Mouse (Mus musculus) hindbrain, embryonic 12.5 days (tissue): ENCODE measurements around the gene Rpl4. TPM values are rescaled to one million over a fixed set of nuclear protein-coding genes. Genes with fewer than 3 reads are reported as not detected.
"Not testable (repeated sequence)": the region's sequence is repeated elsewhere in the genome, so short reads cannot be mapped to it uniquely, and the experiment has no call there.

Experiments used
- ATAC-seq: fragments of 200-750 bp; cut with Nextera tagmentation; 2 replicates; pipeline ENCODE4 v1.8.0; 2017; ENCODE audit warnings: moderate TSS enrichment; ENCODE audit not compliant: low FRiP score
- H3K27ac ChIP-seq: fragments of 300-500 bp; sonication (generic); 2 replicates; pipeline ENCODE4 v1.5.1; 2016; ENCODE audit warnings: mild to moderate bottlenecking
- H3K27me3 ChIP-seq: fragments of 300-500 bp; sonication (generic); 2 replicates; pipeline ENCODE4 v1.6.1; 2016; ENCODE audit warnings: mild to moderate bottlenecking
- H3K36me3 ChIP-seq: fragments of 300-500 bp; sonication (generic); 2 replicates; pipeline ENCODE4 v1.6.1; 2016; ENCODE audit warnings: mild to moderate bottlenecking
- H3K4me1 ChIP-seq: fragments of 300-500 bp; sonication (generic); 2 replicates; pipeline ENCODE4 v1.6.1; 2016
- H3K4me2 ChIP-seq: fragments of 300-500 bp; sonication (generic); replicated peaks from 2 replicates; pipeline ENCODE4 v1.6.1; 2016; ENCODE audit warnings: mild to moderate bottlenecking
- H3K4me3 ChIP-seq: fragments of 300-500 bp; sonication (generic); 2 replicates; pipeline ENCODE4 v1.5.1; 2016; ENCODE audit warnings: mild to moderate bottlenecking
- H3K9ac ChIP-seq: fragments of 300-500 bp; sonication (generic); 2 replicates; pipeline ENCODE4 v1.6.1; 2016; ENCODE audit warnings: mild to moderate bottlenecking, moderate library complexity
- H3K9me3 ChIP-seq: fragments of 300-500 bp; sonication (generic); replicated peaks from 2 replicates; pipeline ENCODE4 v1.6.1; 2016; ENCODE audit warnings: mild to moderate bottlenecking
- whole genome bisulfite sequencing: fragments of 180-500 bp; shearing (Covaris S2); methylation state at CpG from one replicate; pipeline ENCODE4 v1.1.7; 2016; 5-methylcytosine and 5-hydroxymethylcytosine counted together
- polyA plus RNA-seq: library from polyadenylated mRNA; unstranded; fragments of >200 nt; fragmentation: Nextera tagmentation; extraction: Ambion mirVana; gene quantifications from 2 replicates; pipeline ENCODE4 v1.2.1, GENCODE M21; 2016

The Rpl4 gene
- 811 and 819 TPM in 2 replicates for polyA plus RNA-seq

GRCm38 (mm10) chr9:64172816-64173665, at the start of gene Rpl4, which contains the start of gene Zwilch:
Rpl4 (plus strand) TSS chr9:64173375.
Zwilch (minus strand) TSS chr9:64173104.
- H3K27ac ChIP-seq: peak within 1 kb of the TSS; percentile 83

GRCm38 (mm10) chr9:64124846-64125245, 48.3 kb upstream of the Rpl4 start:
- not testable (repeated sequence) for H3K9ac ChIP-seq, H3K4me1 ChIP-seq, ATAC-seq, H3K4me2 ChIP-seq, H3K4me3 ChIP-seq, H3K27me3 ChIP-seq, H3K27ac ChIP-seq, H3K36me3 ChIP-seq, H3K9me3 ChIP-seq
- WGBS: 70% methylated on average over 3 of the region's 3 CpGs

More at GRCm38 (mm10) chr9:64172816-64173665, at the start of gene Rpl4, which contains the start of gene Zwilch:
- WGBS: under 1% methylated on average over 42 of the region's 42 CpGs
- Histone ChIP-seq H3K9ac (peak within 1 kb of the TSS; percentile 85), H3K4me3 (peak within 1 kb of the TSS; percentile 92), H3K4me2 (peak within 1 kb of the TSS; percentile 88), H3K4me1 (peaks cover 22% of the 10 kb centered on the region), H3K36me3 (peaks cover 34% of the 10 kb centered on the region), H3K27me3 (no peaks in the 10 kb centered on the region), H3K9me3 (no peaks in the 10 kb centered on the region)
- ATAC-seq: peak; percentile 85

- 69% methylated on average over 3 of the region's 3 CpGs for WGBS
- Histone ChIP-seq H3K4me1 (no peaks in the 10 kb centered on the region), H3K4me3 (no peak overlapping the region), H3K9me3 (no peaks in the 10 kb centered on the region), H3K27ac (no peak overlapping the region), H3K27me3 (no peaks in the 10 kb centered on the region), H3K36me3 (no peaks in the 10 kb centered on the region), H3K4me2 (no peak overlapping the region), H3K9ac (no peak overlapping the region)
- ATAC-seq: no peak
These were observed 47.9 kb upstream of the Rpl4 start for GRCm38 (mm10) chr9:64125307-64125706.

GRCm38 (mm10) chr9:64126121-64126520, 47.1 kb upstream of the Rpl4 start:
- WGBS: 73% methylated on average over 12 of the region's 12 CpGs
- Histone ChIP-seq H3K9ac (no peak overlapping the region), H3K27me3 (no peaks in the 10 kb centered on the region), H3K4me3 (no peak overlapping the region), H3K4me1 (no peaks in the 10 kb centered on the region), H3K27ac (no peak overlapping the region), H3K4me2 (no peak overlapping the region), H3K36me3 (no peaks in the 10 kb centered on the region), H3K9me3 (no peaks in the 10 kb centered on the region)
- no peak for ATAC-seq

GRCm38 (mm10) chr9:64131623-64132022, 41.6 kb upstream of the Rpl4 start:
- 88% methylated on average over 6 of the region's 6 CpGs for WGBS
- H3K36me3 ChIP-seq: no peaks in the 10 kb centered on the region; the same call in 1 of the 2 replicates
- H3K9ac ChIP-seq: no peak overlapping the region
- H3K4me2 ChIP-seq: no peak overlapping the region
- no peak for ATAC-seq
- H3K4me3 ChIP-seq: no peak overlapping the region
- no peaks in the 10 kb centered on the region for H3K4me1 ChIP-seq
- H3K27me3 ChIP-seq: no peaks in the 10 kb centered on the region
- H3K9me3 ChIP-seq: no peaks in the 10 kb centered on the region
- no peak overlapping the region for H3K27ac ChIP-seq

GRCm38 (mm10) chr9:64138896-64139295, 34.3 kb upstream of the Rpl4 start:
- H3K9me3 ChIP-seq, H3K9ac ChIP-seq, H3K4me3 ChIP-seq, H3K36me3 ChIP-seq, H3K27ac ChIP-seq, H3K4me1 ChIP-seq, H3K27me3 ChIP-seq, ATAC-seq, H3K4me2 ChIP-seq: not testable (repeated sequence)
- WGBS: 8% methylated on average over 6 of the region's 6 CpGs

GRCm38 (mm10) chr9:64139879-64140278, 33.3 kb upstream of the Rpl4 start:
- no peaks in the 10 kb centered on the region for H3K4me1 ChIP-seq
- whole genome bisulfite sequencing: 95% methylated on average over 9 of the region's 9 CpGs
- H3K4me2 ChIP-seq: no peak overlapping the region
- peaks cover 7% of the 10 kb centered on the region for H3K36me3 ChIP-seq
- H3K9ac ChIP-seq: no peak overlapping the region
- ATAC-seq: no peak
- no peaks in the 10 kb centered on the region for H3K27me3 ChIP-seq
- no peak overlapping the region for H3K4me3 ChIP-seq
- H3K27ac ChIP-seq: no peak overlapping the region
- H3K9me3 ChIP-seq: no peaks in the 10 kb centered on the region

GRCm38 (mm10) chr9:64156641-64157040, 16.5 kb upstream of the Rpl4 start:
- no peak for ATAC-seq
- Histone ChIP-seq H3K36me3 (peaks cover 29% of the 10 kb centered on the region), H3K27ac (no peak overlapping the region), H3K27me3 (no peaks in the 10 kb centered on the region), H3K9ac (no peak overlapping the region), H3K4me3 (no peak overlapping the region), H3K9me3 (no peaks in the 10 kb centered on the region), H3K4me1 (no peaks in the 10 kb centered on the region), H3K4me2 (no peak overlapping the region)
- 97% methylated on average over 1 of the region's 1 CpGs for WGBS

- 95% methylated on average over 5 of the region's 5 CpGs for WGBS
- Histone ChIP-seq H3K27me3 (no peaks in the 10 kb centered on the region), H3K9ac (no peak overlapping the region), H3K36me3 (peaks cover 26% of the 10 kb centered on the region), H3K4me1 (no peaks in the 10 kb centered on the region), H3K4me3 (no peak overlapping the region), H3K27ac (no peak overlapping the region), H3K9me3 (no peaks in the 10 kb centered on the region), H3K4me2 (no peak overlapping the region)
- ATAC-seq: no peak
These were observed 12.7 kb upstream of the Rpl4 start for GRCm38 (mm10) chr9:64160471-64160870.

- H3K4me3 ChIP-seq, H3K4me2 ChIP-seq, H3K36me3 ChIP-seq, H3K9ac ChIP-seq, ATAC-seq, H3K27me3 ChIP-seq, H3K9me3 ChIP-seq, H3K27ac ChIP-seq: not testable (repeated sequence)
- WGBS: 98% methylated on average over 3 of the region's 3 CpGs
- H3K4me1 ChIP-seq: peaks cover 18% of the 10 kb centered on the region
These were observed 3.2 kb upstream of the Rpl4 start for GRCm38 (mm10) chr9:64169967-64170366.

GRCm38 (mm10) chr9:64172145-64172815, 895 bp upstream of the Rpl4 start:
- Histone ChIP-seq H3K9ac (peak overlapping the region; percentile 85), H3K4me2 (peak overlapping the region; percentile 88), H3K27me3 (no peaks in the 10 kb centered on the region), H3K36me3 (peaks cover 26% of the 10 kb centered on the region), H3K4me1 (peaks cover 22% of the 10 kb centered on the region), H3K27ac (peak overlapping the region; percentile 83), H3K4me3 (peak overlapping the region; percentile 92), H3K9me3 (no peaks in the 10 kb centered on the region)
- WGBS: 4% methylated on average over 18 of the region's 18 CpGs
- ATAC-seq: peak; percentile 67

- H3K27ac ChIP-seq: peak overlapping the region; percentile 83
- peaks cover 37% of the 10 kb centered on the region for H3K36me3 ChIP-seq
- H3K9ac ChIP-seq: peak overlapping the region; percentile 85
- H3K27me3 ChIP-seq: no peaks in the 10 kb centered on the region
- WGBS: under 1% methylated on average over 16 of the region's 16 CpGs
- no peak for ATAC-seq
- H3K9me3 ChIP-seq: no peaks in the 10 kb centered on the region
- H3K4me2 ChIP-seq: peak overlapping the region; percentile 88
- peaks cover 22% of the 10 kb centered on the region for H3K4me1 ChIP-seq
- H3K4me3 ChIP-seq: peak overlapping the region; percentile 92
These were observed 568 bp downstream of the Rpl4 start for GRCm38 (mm10) chr9:64173666-64174220.
